Mouse (Mus musculus) intestine, embryonic 15.5 days (tissue): ENCODE results near the gene Spdye4a. TPM values are rescaled to one million over a fixed set of nuclear protein-coding genes. Genes with fewer than 3 reads are reported as not detected.
A peak's percentile ranks its signal among the peaks of the same experiment; 100 is the strongest.
"Not testable (repeated sequence)": the region's sequence is repeated elsewhere in the genome, so short reads cannot be mapped to it uniquely, and the experiment has no call there.

Experiments
- ATAC-seq: fragments of 200-750 bp; cut with Nextera tagmentation; 2 replicates; pipeline ENCODE4 v1.8.0; 2017; ENCODE audit warnings: moderate TSS enrichment, moderate library complexity
- H3K27ac ChIP-seq: fragments of 300-500 bp; sonication (generic); 2 replicates; pipeline ENCODE4 v1.5.1; 2015; ENCODE audit warnings: mild to moderate bottlenecking, inconsistent platforms
- H3K27me3 ChIP-seq: fragments of 300-500 bp; sonication (generic); replicated peaks from 2 replicates; pipeline ENCODE4 v1.6.1; 2015; ENCODE audit warnings: inconsistent platforms
- H3K36me3 ChIP-seq: fragments of 300-500 bp; sonication (generic); 2 replicates; pipeline ENCODE4 v1.6.1; 2015; ENCODE audit warnings: inconsistent platforms
- H3K4me1 ChIP-seq: fragments of 300-500 bp; sonication (generic); replicated peaks from 2 replicates; pipeline ENCODE4 v1.6.1; 2015; ENCODE audit warnings: inconsistent platforms
- H3K4me2 ChIP-seq: fragments of 300-500 bp; sonication (generic); replicated peaks from 2 replicates; pipeline ENCODE4 v1.6.1; 2015; ENCODE audit warnings: mild to moderate bottlenecking, inconsistent platforms
- H3K4me3 ChIP-seq: fragments of 300-500 bp; sonication (generic); replicated peaks from 2 replicates; pipeline ENCODE4 v1.5.1; 2015; ENCODE audit warnings: inconsistent platforms
- H3K9ac ChIP-seq: fragments of 300-500 bp; sonication (generic); 2 replicates; pipeline ENCODE4 v1.6.1; 2015; ENCODE audit warnings: inconsistent platforms
- H3K9me3 ChIP-seq: fragments of 300-500 bp; sonication (generic); 2 replicates; pipeline ENCODE4 v1.6.1; 2016; ENCODE audit warnings: inconsistent platforms
- WGBS: fragments of 180-500 bp; shearing (Covaris S2); methylation state at CpG from one replicate; pipeline ENCODE4 v1.1.7; 2015; 5-methylcytosine and 5-hydroxymethylcytosine counted together
- polyA plus RNA-seq: library from polyadenylated mRNA; unstranded; fragments of >200 nt; fragmentation: Nextera tagmentation; extraction: Ambion mirVana; gene quantifications from 2 replicates; pipeline ENCODE4 v1.2.1, GENCODE M21; 2015

The Spdye4a gene
- polyA plus RNA-seq, 1 experiment from 2014 or later: not detected

GRCm38 (mm10) chr5:143213832-143214231 is 12.9 kb downstream of the Spdye4a start:
- H3K4me1 ChIP-seq: no peaks in the 10 kb centered on the region
- H3K27ac ChIP-seq: no peak overlapping the region
- ATAC-seq: peak; percentile 92
- no peaks in the 10 kb centered on the region for H3K36me3 ChIP-seq
- H3K9me3 ChIP-seq: no peaks in the 10 kb centered on the region
- no peak overlapping the region for H3K4me2 ChIP-seq
- whole genome bisulfite sequencing: 49% methylated on average over 2 of the region's 2 CpGs
- H3K27me3 ChIP-seq: no peaks in the 10 kb centered on the region
- no peak overlapping the region for H3K4me3 ChIP-seq
- H3K9ac ChIP-seq: no peak overlapping the region

DNA sequence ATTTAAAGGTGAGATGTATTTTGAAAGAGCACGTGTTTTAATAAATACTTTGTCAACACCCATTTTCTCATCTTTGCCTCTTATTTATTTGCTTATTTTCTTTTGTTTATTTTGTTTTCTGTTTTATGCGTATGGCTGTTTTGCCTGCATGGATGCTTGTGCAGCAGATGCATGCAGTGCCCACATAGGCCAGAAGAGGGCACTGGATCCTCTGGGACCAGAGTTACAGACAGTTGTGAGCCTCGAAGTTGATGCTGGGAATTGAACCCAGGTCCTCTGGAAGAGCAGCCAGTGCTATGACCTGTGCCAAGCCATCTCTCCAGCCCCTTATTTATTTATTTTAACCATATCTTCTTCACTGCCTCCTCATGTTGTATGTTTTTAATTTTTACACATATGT is 21.7 kb downstream of the Spdye4a start:
- Histone ChIP-seq H3K27ac (no peak overlapping the region), H3K36me3 (no peaks in the 10 kb centered on the region), H3K9ac (no peak overlapping the region), H3K4me3 (no peak overlapping the region), H3K4me2 (no peak overlapping the region), H3K27me3 (no peaks in the 10 kb centered on the region), H3K4me1 (no peaks in the 10 kb centered on the region), H3K9me3 (peaks cover 3% of the 10 kb centered on the region; the same call in 1 of the 2 replicates)
- no peak for ATAC-seq
- 82% methylated on average over 3 of the region's 3 CpGs for WGBS

DNA sequence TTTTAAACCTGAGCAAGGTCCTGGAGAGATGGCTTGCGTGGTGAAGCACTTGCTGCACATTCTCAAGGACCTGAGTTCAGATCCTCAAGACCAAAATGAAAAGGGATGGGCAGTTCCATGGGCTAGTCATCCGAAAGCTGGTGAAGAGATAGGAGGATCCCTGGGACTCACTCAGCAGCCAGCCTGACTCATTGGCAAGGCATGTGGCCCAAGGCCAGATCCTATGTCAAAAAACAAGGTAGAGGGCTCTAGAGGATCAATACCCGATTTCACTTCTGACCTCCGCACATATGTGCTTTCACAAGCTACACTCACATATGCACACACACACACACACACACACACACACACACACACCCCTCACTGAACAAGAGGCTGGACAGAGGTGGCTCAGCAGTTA is 30.2 kb downstream of the Spdye4a start:
- no peak overlapping the region for H3K4me3 ChIP-seq
- no peak overlapping the region for H3K27ac ChIP-seq
- no peak for ATAC-seq
- no peaks in the 10 kb centered on the region for H3K27me3 ChIP-seq
- no peaks in the 10 kb centered on the region for H3K4me1 ChIP-seq
- WGBS: 80% methylated on average over 4 of the region's 4 CpGs
- H3K9me3 ChIP-seq: no peaks in the 10 kb centered on the region
- no peak overlapping the region for H3K4me2 ChIP-seq
- H3K9ac ChIP-seq: no peak overlapping the region
- H3K36me3 ChIP-seq: no peaks in the 10 kb centered on the region

GRCm38 (mm10) chr5:143195166-143195565 is 31.5 kb downstream of the Spdye4a start:
- Histone ChIP-seq H3K36me3 (no peaks in the 10 kb centered on the region), H3K4me1 (no peaks in the 10 kb centered on the region), H3K4me3 (no peak overlapping the region), H3K9me3 (no peaks in the 10 kb centered on the region), H3K27me3 (no peaks in the 10 kb centered on the region), H3K27ac (no peak overlapping the region), H3K4me2 (no peak overlapping the region), H3K9ac (no peak overlapping the region)
- no peak for ATAC-seq
- WGBS: 86% methylated on average over 2 of the region's 2 CpGs

GRCm38 (mm10) chr5:143194747-143195146 is 31.9 kb downstream of the Spdye4a start:
- not testable (repeated sequence) for H3K36me3 ChIP-seq, H3K4me1 ChIP-seq, H3K9me3 ChIP-seq, H3K9ac ChIP-seq, H3K4me3 ChIP-seq, ATAC-seq, H3K27me3 ChIP-seq, H3K4me2 ChIP-seq, H3K27ac ChIP-seq
- 60% methylated on average over 8 of the region's 8 CpGs for WGBS

DNA sequence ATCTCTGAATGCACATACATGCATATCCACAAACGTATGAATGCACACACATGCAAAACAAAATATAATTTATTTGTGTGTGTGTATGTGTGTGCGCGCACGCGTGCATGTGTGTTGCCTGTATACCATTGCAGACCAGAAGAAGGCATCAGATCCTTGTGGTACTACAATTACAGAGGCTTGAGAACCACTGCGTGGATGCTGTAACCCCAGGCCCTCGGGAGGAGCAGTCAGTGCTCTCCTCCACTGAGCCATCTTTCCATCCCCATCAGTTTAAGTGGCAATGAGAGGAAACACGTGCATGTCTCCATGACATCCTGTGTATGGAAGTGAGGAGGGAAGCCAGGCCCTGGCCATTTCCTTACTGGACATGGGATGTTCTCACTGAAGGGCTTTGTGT is 33.9 kb downstream of the Spdye4a start:
- Histone ChIP-seq H3K9me3 (no peaks in the 10 kb centered on the region), H3K9ac (no peak overlapping the region), H3K4me3 (no peak overlapping the region), H3K4me1 (no peaks in the 10 kb centered on the region), H3K27me3 (no peaks in the 10 kb centered on the region), H3K4me2 (no peak overlapping the region), H3K27ac (no peak overlapping the region), H3K36me3 (no peaks in the 10 kb centered on the region)
- ATAC-seq: no peak
- WGBS: 84% methylated on average over 8 of the region's 8 CpGs

DNA sequence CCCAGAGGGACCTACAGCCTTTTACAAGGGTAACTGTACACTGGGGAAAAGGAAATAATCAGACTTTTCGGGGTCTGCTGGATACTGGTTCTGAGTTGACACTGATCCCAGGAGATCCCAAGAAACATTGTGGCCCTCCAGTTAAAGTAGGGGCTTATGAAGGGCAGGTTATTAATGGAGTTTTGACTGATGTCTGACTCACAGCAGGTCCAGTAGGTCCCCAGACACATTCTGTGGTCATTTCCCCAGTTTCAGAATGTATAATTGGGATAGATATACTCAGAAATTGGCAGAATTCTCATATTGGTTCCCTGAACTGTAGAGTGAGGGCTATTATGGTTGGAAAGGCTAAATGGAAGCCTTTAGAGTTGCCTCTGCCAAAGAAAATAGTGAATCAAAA is 38.7 kb downstream of the Spdye4a start:
- H3K9me3 ChIP-seq, H3K27me3 ChIP-seq, ATAC-seq, H3K36me3 ChIP-seq, H3K4me1 ChIP-seq, H3K4me2 ChIP-seq, H3K9ac ChIP-seq, H3K4me3 ChIP-seq, H3K27ac ChIP-seq: not testable (repeated sequence)
- 92% methylated on average over 1 of the region's 1 CpGs for WGBS

DNA sequence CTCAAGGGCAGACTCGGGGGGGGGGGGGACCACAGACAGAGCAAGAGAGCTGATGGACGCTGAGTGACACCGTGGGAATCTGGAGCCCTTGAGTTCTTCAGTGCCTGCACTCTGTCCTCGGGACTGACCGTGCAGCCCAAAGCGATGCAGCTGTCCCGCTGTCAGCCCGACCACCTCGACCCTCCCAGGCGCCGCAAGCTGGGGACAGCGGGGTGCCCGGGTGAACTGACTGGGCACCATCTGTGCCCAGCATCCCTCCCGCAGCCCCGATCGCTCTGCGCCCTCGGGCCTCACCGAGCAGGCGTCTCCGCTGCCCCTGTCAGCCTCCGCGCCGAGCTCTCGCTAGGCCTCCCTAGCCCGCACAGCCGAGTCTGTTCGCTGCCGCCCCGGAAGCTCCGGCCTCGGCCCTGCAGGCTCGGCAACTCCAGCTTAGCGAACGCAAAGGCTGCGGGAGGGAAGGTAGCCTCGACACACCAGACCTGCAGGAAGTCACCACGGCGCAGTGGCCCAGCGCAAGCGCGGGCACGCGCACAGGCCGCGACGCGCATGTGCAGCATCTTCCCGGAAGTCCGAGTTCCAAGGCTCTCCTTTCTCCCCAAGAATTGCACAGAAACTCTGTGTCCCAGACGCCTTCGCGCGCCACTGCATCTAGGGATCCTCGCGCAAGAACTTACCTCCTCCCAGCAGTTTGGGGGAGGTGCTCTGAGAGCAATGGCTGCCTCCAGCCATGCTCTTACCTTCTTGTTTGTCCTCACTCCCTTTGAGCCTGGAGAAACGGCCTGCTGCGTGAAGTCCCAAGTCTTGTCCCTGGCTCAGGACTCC is 46.2 kb downstream of the Spdye4a start, which contains the start of the genes Rbak and Spdye4b:
Rbak (minus strand) TSS at position 521 of the 822 bp plus-strand sequence.
Spdye4b (plus strand) TSS at position 763 of the 822 bp plus-strand sequence.
- no peaks in the 10 kb centered on the region for H3K9me3 ChIP-seq
- ATAC-seq: peak; percentile 99
- H3K27me3 ChIP-seq: no peaks in the 10 kb centered on the region
- under 1% methylated on average over 57 of the region's 58 CpGs for WGBS
- H3K27ac ChIP-seq: peak within 1 kb of the TSS; percentile 78
- peak within 1 kb of the TSS; percentile 95 for H3K9ac ChIP-seq
- H3K4me1 ChIP-seq: 0 out of 2 replicates have a peak, but pooled peaks cover 7% of the 10 kb centered on the region
- peaks cover 17% of the 10 kb centered on the region for H3K36me3 ChIP-seq
- H3K4me2 ChIP-seq: peak within 1 kb of the TSS; percentile 80
- H3K4me3 ChIP-seq: peak within 1 kb of the TSS; percentile 77

DNA sequence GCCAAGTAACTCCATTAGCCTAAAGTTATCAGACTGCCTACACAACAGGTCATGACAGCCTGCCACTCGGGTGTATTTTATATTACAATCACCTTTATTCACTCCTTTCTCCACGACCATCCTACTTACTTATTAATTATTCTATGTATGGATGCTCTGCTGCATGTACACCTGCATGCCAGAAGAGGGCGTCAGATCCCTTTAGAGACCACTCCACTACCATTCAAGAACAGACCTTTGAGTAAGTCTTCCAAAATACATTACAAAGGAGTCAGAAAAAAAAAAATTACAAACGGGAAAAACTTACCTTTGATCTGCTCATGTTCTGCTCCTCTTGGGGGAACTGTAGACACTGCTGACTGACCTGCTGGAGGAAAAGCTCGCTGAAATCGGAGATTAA is 47.5 kb downstream of the Spdye4a start:
- Histone ChIP-seq H3K27ac (no peak overlapping the region), H3K4me3 (peak overlapping the region; percentile 77; the same call in 1 of the 2 replicates), H3K9me3 (no peaks in the 10 kb centered on the region), H3K9ac (0 out of 2 replicates have a peak overlapping the region, but pooled peaks have one; percentile 95), H3K27me3 (no peaks in the 10 kb centered on the region), H3K4me2 (peak overlapping the region; percentile 80), H3K36me3 (peaks cover 26% of the 10 kb centered on the region), H3K4me1 (0 out of 2 replicates have a peak, but pooled peaks cover 7% of the 10 kb centered on the region)
- 35% methylated on average over 6 of the region's 6 CpGs for WGBS
- no peak for ATAC-seq

- WGBS: 80% methylated on average over 3 of the region's 3 CpGs
- H3K4me3 ChIP-seq: no peak overlapping the region
- H3K4me1 ChIP-seq: 0 out of 2 replicates have a peak, but pooled peaks cover 7% of the 10 kb centered on the region
- H3K9me3 ChIP-seq: no peaks in the 10 kb centered on the region
- no peak overlapping the region for H3K9ac ChIP-seq
- ATAC-seq: no peak
- peaks cover 40% of the 10 kb centered on the region for H3K36me3 ChIP-seq
- H3K4me2 ChIP-seq: no peak overlapping the region
- no peaks in the 10 kb centered on the region for H3K27me3 ChIP-seq
- no peak overlapping the region for H3K27ac ChIP-seq
Observed at GRCm38 (mm10) chr5:143177541-143178200, 49.0 kb downstream of the Spdye4a start.

GRCm38 (mm10) chr5:143175970-143176369 is 50.7 kb downstream of the Spdye4a start:
- no peak for ATAC-seq
- H3K4me3 ChIP-seq: no peak overlapping the region
- 93% methylated on average over 4 of the region's 4 CpGs for WGBS
- H3K4me2 ChIP-seq: no peak overlapping the region
- H3K27me3 ChIP-seq: no peaks in the 10 kb centered on the region
- H3K4me1 ChIP-seq: 0 out of 2 replicates have a peak, but pooled peaks cover 7% of the 10 kb centered on the region
- H3K9ac ChIP-seq: no peak overlapping the region
- peaks cover 52% of the 10 kb centered on the region for H3K36me3 ChIP-seq
- H3K9me3 ChIP-seq: no peaks in the 10 kb centered on the region
- no peak overlapping the region for H3K27ac ChIP-seq
